Mouse (Mus musculus): Measurements from ENCODE around the gene Myoz1. TPM values are rescaled to one million over a fixed set of nuclear protein-coding genes. Genes with fewer than 3 reads are reported as not detected.

Myoz1 gene
- polyA plus RNA-seq, 1 experiment from 2014 or later: 2.8 TPM

DNA sequence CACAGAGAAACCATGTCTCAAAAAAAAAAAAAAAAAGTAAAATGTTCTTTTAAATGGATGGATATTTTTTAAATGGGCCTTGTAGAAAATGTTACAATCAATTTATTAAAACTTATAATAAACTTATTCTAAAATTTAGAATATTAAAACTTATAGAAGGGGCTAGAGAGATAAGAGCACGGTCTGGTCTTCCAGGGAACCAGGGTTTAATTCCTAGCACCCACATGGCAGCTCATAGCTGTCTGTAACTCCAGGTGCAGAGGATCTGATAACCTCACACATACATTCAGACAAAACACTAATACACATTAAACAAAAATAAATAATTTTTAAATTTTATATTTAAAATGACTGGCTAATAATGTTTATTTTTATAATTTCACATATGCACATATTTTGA, 55.1 kb downstream of the Myoz1 start:
- Histone ChIP-seq H3K36me3 (peaks cover 6% of the 10 kb centered on the region), H3K4me1 (peaks cover under 1% of the 10 kb centered on the region; the same call in 1 of the 2 replicates), H3K9ac (no peak overlapping the region), H3K27me3 (no peaks in the 10 kb centered on the region), H3K9me3 (no peaks in the 10 kb centered on the region), H3K27ac (no peak overlapping the region), H3K4me2 (replicated peaks) (no peak overlapping the region), H3K4me3 (no peak overlapping the region)
- ATAC-seq (ENCODE audit: low FRiP score, low read depth): no peak
- WGBS: 94% methylated on average over 1 of the region's 1 CpGs

GRCm38 (mm10) chr14:20600203-20600602, 56.1 kb downstream of the Myoz1 start:
- no peak overlapping the region for H3K27ac ChIP-seq
- no peak overlapping the region for H3K9ac ChIP-seq
- H3K9me3 ChIP-seq: no peaks in the 10 kb centered on the region
- H3K4me3 ChIP-seq: no peak overlapping the region
- no peak overlapping the region for H3K4me2 ChIP-seq (replicated peaks)
- ATAC-seq (ENCODE audit: low FRiP score, low read depth): no peak
- H3K27me3 ChIP-seq: no peaks in the 10 kb centered on the region
- H3K4me1 ChIP-seq: peaks cover 9% of the 10 kb centered on the region
- peaks cover 4% of the 10 kb centered on the region; the same call in 1 of the 2 replicates for H3K36me3 ChIP-seq
- 59% methylated on average over 2 of the region's 2 CpGs for WGBS

DNA sequence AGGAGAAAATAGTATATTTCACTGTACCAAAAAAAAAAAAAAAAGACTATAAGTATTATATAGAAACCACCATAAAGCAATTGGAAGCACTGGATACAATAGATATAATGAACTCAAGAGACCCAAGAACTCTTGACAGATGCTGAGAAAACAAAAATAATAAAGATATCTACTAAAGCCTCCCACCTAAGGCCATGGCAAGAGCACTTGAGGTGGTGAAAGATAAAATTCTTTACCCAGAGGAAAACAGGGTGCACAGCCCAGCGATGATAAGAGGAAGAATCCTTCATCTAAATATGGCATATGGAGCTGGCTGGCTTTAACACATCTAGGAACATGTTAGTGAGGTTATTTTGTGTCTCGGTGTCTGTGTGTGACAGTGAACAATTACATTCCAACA, 56.8 kb downstream of the Myoz1 start:
- Histone ChIP-seq H3K9ac (no peak overlapping the region), H3K9me3 (no peaks in the 10 kb centered on the region), H3K36me3 (peaks cover 4% of the 10 kb centered on the region; the same call in 1 of the 2 replicates), H3K27me3 (no peaks in the 10 kb centered on the region), H3K4me3 (no peak overlapping the region), H3K27ac (no peak overlapping the region), H3K4me2 (replicated peaks) (no peak overlapping the region), H3K4me1 (peaks cover 9% of the 10 kb centered on the region)
- no peak for ATAC-seq (ENCODE audit: low FRiP score, low read depth)
- whole genome bisulfite sequencing: 90% methylated on average over 2 of the region's 2 CpGs

Small RNA genes lying within 50 kb of the gene (microRNA-seq; reads per million reads assigned to microRNA genes)
- gene Mir6946: not detected

Other genes with a start within 250 kb of the Myoz1 start
- 0.19 and 0.31 TPM in 2 replicates for gene Cfap70, start 204.3 kb downstream of the Myoz1 start, polyA plus RNA-seq (2015; fragmentation: Nextera tagmentation; extraction: Ambion mirVana)
- 36.1 and 37.4 TPM in 2 replicates for gene Anxa7, start 176.4 kb downstream of the Myoz1 start, polyA plus RNA-seq (2015; fragmentation: Nextera tagmentation; extraction: Ambion mirVana)
- gene Mss51, start 159.6 kb downstream of the Myoz1 start, polyA plus RNA-seq (2015; fragmentation: Nextera tagmentation; extraction: Ambion mirVana): 1.3 and 1.9 TPM in 2 replicates
- 59.8 and 60.5 TPM in 2 replicates for gene Ppp3cb, start 110.0 kb downstream of the Myoz1 start, polyA plus RNA-seq (2015; fragmentation: Nextera tagmentation; extraction: Ambion mirVana)
- 7.3 and 9.1 TPM in 2 replicates for gene Usp54, start 15.5 kb downstream of the Myoz1 start, polyA plus RNA-seq (2015; fragmentation: Nextera tagmentation; extraction: Ambion mirVana)
- 19.6 and 20.8 TPM in 2 replicates for gene Synpo2l, start 11.8 kb upstream of the Myoz1 start, polyA plus RNA-seq (2015; fragmentation: Nextera tagmentation; extraction: Ambion mirVana)
- gene Sec24c, start 17.8 kb upstream of the Myoz1 start, polyA plus RNA-seq (2015; fragmentation: Nextera tagmentation; extraction: Ambion mirVana): 85.0 and 90.7 TPM in 2 replicates
- gene Fut11, start 38.4 kb upstream of the Myoz1 start, polyA plus RNA-seq (2015; fragmentation: Nextera tagmentation; extraction: Ambion mirVana): 27.4 and 28.5 TPM in 2 replicates
- gene Chchd1, start 46.5 kb upstream of the Myoz1 start, polyA plus RNA-seq (2015; fragmentation: Nextera tagmentation; extraction: Ambion mirVana): 194 and 196 TPM in 2 replicates
- 40.3 and 43.1 TPM in 2 replicates for gene Zswim8, start 51.0 kb upstream of the Myoz1 start, polyA plus RNA-seq (2015; fragmentation: Nextera tagmentation; extraction: Ambion mirVana)
- 27.9 and 30.5 TPM in 2 replicates for gene Ndst2, start 78.0 kb upstream of the Myoz1 start, polyA plus RNA-seq (2015; fragmentation: Nextera tagmentation; extraction: Ambion mirVana)
- 63.5 and 74.6 TPM in 2 replicates for gene Camk2g, start 137.5 kb upstream of the Myoz1 start, polyA plus RNA-seq (2015; fragmentation: Nextera tagmentation; extraction: Ambion mirVana)
- gene Plau, start 180.1 kb upstream of the Myoz1 start, polyA plus RNA-seq (2015; fragmentation: Nextera tagmentation; extraction: Ambion mirVana): 2.9 and 3.0 TPM in 2 replicates

Data from limb, embryonic 13.5 days (tissue).